Mouse (Mus musculus) liver, embryonic 14.5 days (tissue): ENCODE results near the gene Clpp.

Experiments used
- CTCF ChIP-seq: IDR thresholded peaks from 2 replicates; pipeline ENCODE4 v1.5.1; 2016; ENCODE audit warnings: antibody characterized with exemption, low read depth, control low read depth
- EP300 ChIP-seq: IDR thresholded peaks from 2 replicates; pipeline ENCODE4 v1.6.1; 2016; ENCODE audit warnings: antibody characterized with exemption, low read depth

DNA sequence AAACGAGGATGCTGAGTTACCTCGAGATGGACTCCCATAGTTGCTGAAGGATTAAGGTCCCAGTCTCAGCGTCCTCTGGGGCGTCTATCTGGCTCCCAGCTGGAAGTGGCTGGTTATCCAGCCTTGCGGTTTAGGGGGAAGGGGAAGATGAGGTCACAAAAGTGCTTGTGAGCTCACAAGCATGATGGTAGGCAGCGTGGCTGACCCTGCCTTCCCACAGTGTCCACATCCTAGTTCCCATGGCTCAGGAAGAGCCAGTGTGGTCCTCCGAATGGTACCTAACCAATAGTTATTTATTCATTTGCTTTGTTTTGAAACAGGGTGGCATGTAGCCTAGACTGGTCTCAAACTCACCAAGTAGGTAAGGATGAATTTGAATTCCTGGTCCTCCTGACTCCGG, 51.4 kb downstream of the Clpp start, which contains the start of gene Slc25a41:
- TF ChIP-seq CTCF (no peak), EP300 (no peak)
